Mouse (Mus musculus) G1E (cell line): ENCODE measurements around the gene Cct3.

Experiments
- CTCF ChIP-seq: IDR thresholded peaks from 2 replicates; pipeline ENCODE4 v1.5.1; 2012; ENCODE audit warnings: low read depth, low read length, inconsistent platforms, mixed read lengths
- GATA1 ChIP-seq: IDR thresholded peaks from 2 replicates; pipeline ENCODE4 v1.6.1; 2012; ENCODE audit warnings: borderline replicate concordance, low read length, inconsistent platforms, mixed read lengths
- POLR2AphosphoS5 ChIP-seq: IDR thresholded peaks from 2 replicates; pipeline ENCODE4 v1.6.1; 2012; ENCODE audit warnings: low read depth, low read length, inconsistent platforms; ENCODE audit not compliant: insufficient replicate concordance

- TF ChIP-seq CTCF (no peak), GATA1 (no peak), POLR2AphosphoS5 (no peak)
These were observed 63.1 kb downstream of the Cct3 start for GRCm38 (mm10) chr3:88359989-88360388.
